Mouse (Mus musculus): Measurements from ENCODE around the gene Tapt1.

- no peak for TF ChIP-seq POLR2A (IDR thresholded peaks at IDR 0.05; ENCODE audit: insufficient read length, low read depth)
- TF ChIP-seq CEBPB (IDR thresholded peaks at IDR 0.05; ENCODE audit: insufficient read depth, poor library complexity, severe bottlenecking), result no peak
These were observed 410 bp downstream of the Tapt1 start for GRCm38 (mm10) chr5:44225911-44226520.

Measured in myocyte (in vitro differentiated cells).